Mouse (Mus musculus) liver, embryonic 14.5 days (tissue): ENCODE results near the gene Ulk2.

Source experiments
- CTCF ChIP-seq: IDR thresholded peaks from 2 replicates; pipeline ENCODE4 v1.5.1; 2016; ENCODE audit warnings: antibody characterized with exemption, low read depth, control low read depth
- EP300 ChIP-seq: IDR thresholded peaks from 2 replicates; pipeline ENCODE4 v1.6.1; 2016; ENCODE audit warnings: antibody characterized with exemption, low read depth

DNA sequence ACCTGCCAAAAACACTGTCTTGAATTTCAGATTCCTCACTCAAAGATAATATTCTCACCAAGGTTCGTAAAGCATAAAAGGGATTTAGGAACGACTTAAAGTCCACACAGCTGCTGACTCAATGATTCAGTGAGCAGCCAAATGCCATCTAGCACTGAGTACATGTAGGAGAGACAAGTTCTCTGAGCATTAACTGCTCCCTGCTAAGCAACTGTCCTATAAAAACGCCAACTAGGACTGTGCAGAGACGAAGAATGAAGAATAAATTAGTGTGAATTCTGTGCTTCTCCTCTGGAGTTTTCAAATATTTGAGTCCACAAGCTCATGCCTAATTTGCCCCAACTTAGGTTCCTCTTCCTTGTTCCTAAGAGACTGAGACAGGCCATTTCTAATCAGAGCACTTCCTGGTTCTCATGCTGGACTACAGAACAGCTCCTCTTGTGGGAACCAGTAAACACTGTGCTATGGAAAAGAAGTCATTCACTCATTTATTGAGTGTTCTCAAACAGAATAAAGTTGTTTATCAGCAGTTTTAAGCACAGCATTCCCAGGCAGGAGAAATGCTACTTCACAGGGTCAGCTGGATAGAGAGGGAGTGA, 80.2 kb downstream of the Ulk2 start:
- TF ChIP-seq CTCF: no peak
- TF ChIP-seq EP300: no peak
